Mouse (Mus musculus) hindbrain, embryonic 16.5 days (tissue): ENCODE data around the gene Ranbp3l. TPM values are rescaled to one million over a fixed set of nuclear protein-coding genes. Genes with fewer than 3 reads are reported as not detected.

Experiments
- ATAC-seq: fragments of 200-750 bp; cut with Nextera tagmentation; 2 replicates; pipeline ENCODE4 v1.8.0; 2017; ENCODE audit warnings: moderate TSS enrichment, moderate library complexity
- H3K27ac ChIP-seq: fragments of 300-500 bp; sonication (generic); 2 replicates; pipeline ENCODE4 v1.5.1; 2014; ENCODE audit warnings: low read depth, mild to moderate bottlenecking, control low read depth, low read length, moderate library complexity
- H3K27me3 ChIP-seq: fragments of 300-500 bp; sonication (generic); replicated peaks from 2 replicates; pipeline ENCODE4 v1.6.1; 2014; ENCODE audit warnings: low read length; ENCODE audit not compliant: control insufficient read depth, insufficient read depth
- H3K36me3 ChIP-seq: fragments of 300-500 bp; sonication (generic); 2 replicates; pipeline ENCODE4 v1.6.1; 2014; ENCODE audit warnings: mild to moderate bottlenecking, low read length, moderate library complexity, mixed read lengths; ENCODE audit not compliant: control insufficient read depth, insufficient read depth
- H3K4me1 ChIP-seq: fragments of 300-500 bp; sonication (generic); 2 replicates; pipeline ENCODE4 v1.6.1; 2014; ENCODE audit warnings: low read depth, low read length; ENCODE audit not compliant: control insufficient read depth, insufficient read depth
- H3K4me2 ChIP-seq: fragments of 300-500 bp; sonication (generic); 2 replicates; pipeline ENCODE4 v1.6.1; 2014; ENCODE audit warnings: mild to moderate bottlenecking, low read length, control low read depth, moderate library complexity
- H3K4me3 ChIP-seq: fragments of 300-500 bp; sonication (generic); 2 replicates; pipeline ENCODE4 v1.5.1; 2014; ENCODE audit warnings: mild to moderate bottlenecking, low read length, control low read depth, moderate library complexity
- H3K9ac ChIP-seq: fragments of 300-500 bp; sonication (generic); 2 replicates; pipeline ENCODE4 v1.6.1; 2014; ENCODE audit warnings: low read depth, mild to moderate bottlenecking, control low read depth, low read length, moderate library complexity
- H3K9me3 ChIP-seq: fragments of 300-500 bp; sonication (generic); 2 replicates; pipeline ENCODE4 v1.6.1; 2014; ENCODE audit warnings: mild to moderate bottlenecking, low read length, moderate library complexity; ENCODE audit not compliant: control insufficient read depth
- WGBS: fragments of 180-500 bp; shearing (Covaris S2); extraction: QIAGEN DNeasy Blood & Tissue Kit; methylation state at CpG from one replicate; pipeline ENCODE4 v1.1.7; 2014; 5-methylcytosine and 5-hydroxymethylcytosine counted together
- polyA plus RNA-seq: library from polyadenylated mRNA; unstranded; fragments of >200 nt; fragmentation: Nextera tagmentation; extraction: Ambion mirVana; gene quantifications from 2 replicates; pipeline ENCODE4 v1.2.1, GENCODE M21; 2015

Gene Ranbp3l
- polyA plus RNA-seq, result 12.6 and 15.2 TPM in 2 replicates

GRCm38 (mm10) chr15:8967573-8968228, at the start of gene Ranbp3l:
Gene Ranbp3l (plus strand): TSS chr15:8967949.
- H3K27ac ChIP-seq, result no peak within 1 kb of the TSS
- H3K9me3 ChIP-seq, result no peaks in the 10 kb centered on the region
- H3K27me3 ChIP-seq, result no peaks in the 10 kb centered on the region
- WGBS, result 59% methylated on average over 18 of the region's 18 CpGs
- ATAC-seq, result peak; percentile 90
- peak within 1 kb of the TSS; percentile 23 for H3K4me3 ChIP-seq
- H3K36me3 ChIP-seq, result no peaks in the 10 kb centered on the region
- H3K4me2 ChIP-seq, result peak within 1 kb of the TSS; percentile 48
- H3K9ac ChIP-seq, result peak within 1 kb of the TSS; percentile 25; the same call in 1 of the 2 replicates
- no peaks in the 10 kb centered on the region for H3K4me1 ChIP-seq

DNA sequence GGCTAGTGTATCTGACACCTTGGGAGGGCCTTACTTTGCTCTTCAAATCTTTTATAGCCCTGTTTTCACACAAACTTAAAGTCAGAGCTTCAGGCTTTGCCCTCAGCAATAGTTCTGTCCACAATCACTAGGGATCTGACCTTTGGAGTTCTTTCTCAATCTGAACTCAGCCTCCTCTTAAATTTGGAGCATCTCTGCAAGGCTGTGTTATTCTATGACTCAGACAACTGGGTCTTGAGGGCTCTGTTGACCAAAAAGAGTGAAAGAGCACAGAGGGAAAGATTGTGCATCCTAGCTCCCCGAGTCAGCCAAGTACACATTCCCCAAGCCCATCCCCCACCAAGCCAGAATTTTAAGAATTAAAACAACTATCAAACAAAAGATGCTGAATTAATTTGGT, 37.7 kb upstream of the Ranbp3l start:
- H3K9ac ChIP-seq, result no peak overlapping the region
- no peak overlapping the region for H3K27ac ChIP-seq
- no peaks in the 10 kb centered on the region for H3K36me3 ChIP-seq
- H3K27me3 ChIP-seq, result no peaks in the 10 kb centered on the region
- H3K4me3 ChIP-seq, result no peak overlapping the region
- no peaks in the 10 kb centered on the region for H3K4me1 ChIP-seq
- ATAC-seq, result no peak
- 68% methylated on average over 1 of the region's 1 CpGs for WGBS
- H3K4me2 ChIP-seq, result no peak overlapping the region
- no peaks in the 10 kb centered on the region for H3K9me3 ChIP-seq

GRCm38 (mm10) chr15:8936911-8937310, 30.8 kb upstream of the Ranbp3l start:
- H3K9me3 ChIP-seq, result no peaks in the 10 kb centered on the region
- H3K27me3 ChIP-seq, result no peaks in the 10 kb centered on the region
- H3K4me2 ChIP-seq, result no peak overlapping the region
- H3K9ac ChIP-seq, result no peak overlapping the region
- no peaks in the 10 kb centered on the region for H3K36me3 ChIP-seq
- H3K27ac ChIP-seq, result no peak overlapping the region
- no peak overlapping the region for H3K4me3 ChIP-seq
- 87% methylated on average over 3 of the region's 3 CpGs for WGBS
- H3K4me1 ChIP-seq, result no peaks in the 10 kb centered on the region
- no peak for ATAC-seq

DNA sequence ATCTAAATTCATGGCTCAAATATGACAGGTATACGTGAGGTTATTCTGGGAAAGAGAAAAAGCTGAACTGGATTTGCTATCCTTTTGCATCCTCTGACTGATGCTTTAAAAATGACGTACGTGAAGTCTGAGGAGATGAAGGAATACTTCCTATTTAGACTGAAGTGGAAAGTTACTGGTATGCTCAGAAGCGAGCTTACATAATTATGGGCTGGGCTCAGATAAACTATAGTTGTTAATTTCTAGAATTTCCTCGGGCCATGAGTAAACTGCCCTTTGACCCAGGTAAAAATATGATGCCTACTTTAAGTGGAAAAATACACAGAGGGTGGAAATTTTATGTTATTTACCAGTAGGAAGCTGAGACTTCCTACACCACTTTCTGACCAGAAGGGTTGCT, 26.9 kb upstream of the Ranbp3l start:
- 91% methylated on average over 5 of the region's 5 CpGs for WGBS
- Histone ChIP-seq H3K4me3 (no peak overlapping the region), H3K27ac (no peak overlapping the region), H3K27me3 (no peaks in the 10 kb centered on the region), H3K9ac (no peak overlapping the region), H3K9me3 (no peaks in the 10 kb centered on the region), H3K4me1 (no peaks in the 10 kb centered on the region), H3K36me3 (no peaks in the 10 kb centered on the region), H3K4me2 (no peak overlapping the region)
- no peak for ATAC-seq

DNA sequence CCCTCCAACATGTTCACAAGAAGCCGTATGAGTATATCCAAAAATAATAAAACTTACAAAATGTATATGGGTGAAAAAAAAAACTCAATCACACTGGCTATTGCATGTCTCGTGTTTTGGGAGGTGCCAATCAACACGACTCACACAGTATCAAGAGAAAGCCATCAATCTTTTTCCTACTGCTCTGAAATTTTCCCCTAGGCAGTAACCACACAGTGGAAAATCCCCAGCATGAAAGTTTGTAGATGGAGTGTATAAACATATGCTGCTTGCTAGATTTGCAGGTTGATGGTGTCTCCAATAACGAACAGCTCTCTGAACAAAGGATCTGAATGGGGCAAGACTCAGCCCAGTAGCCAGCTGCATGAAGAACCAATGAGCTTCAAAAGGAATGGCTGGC, 16.9 kb upstream of the Ranbp3l start:
- WGBS, result 77% methylated on average over 4 of the region's 4 CpGs
- H3K4me2 ChIP-seq, result no peak overlapping the region
- H3K27ac ChIP-seq, result no peak overlapping the region
- no peak overlapping the region for H3K9ac ChIP-seq
- no peaks in the 10 kb centered on the region for H3K27me3 ChIP-seq
- no peaks in the 10 kb centered on the region for H3K9me3 ChIP-seq
- no peak overlapping the region for H3K4me3 ChIP-seq
- no peaks in the 10 kb centered on the region for H3K4me1 ChIP-seq
- no peak for ATAC-seq
- H3K36me3 ChIP-seq, result no peaks in the 10 kb centered on the region

DNA sequence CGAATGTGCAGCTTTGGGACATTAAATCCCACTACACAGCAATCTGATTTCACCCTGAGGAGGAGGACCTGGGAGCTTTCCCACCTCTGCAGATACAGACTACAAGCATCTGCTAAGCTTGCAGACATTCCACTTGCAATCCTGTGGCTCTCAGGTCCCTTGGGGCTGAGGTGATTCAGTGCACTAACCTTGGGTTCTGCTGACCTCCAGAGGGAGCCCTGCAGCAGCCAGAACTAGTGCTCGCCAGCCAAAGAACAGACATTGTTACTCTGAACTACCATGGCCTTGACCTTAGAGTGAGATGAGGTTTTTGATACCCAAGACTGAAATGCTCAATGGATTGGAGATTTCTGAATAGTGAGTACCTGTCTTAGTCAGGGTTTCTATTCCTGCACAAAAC, 4.4 kb upstream of the Ranbp3l start:
- no peak for ATAC-seq
- Histone ChIP-seq H3K27me3 (no peaks in the 10 kb centered on the region), H3K36me3 (no peaks in the 10 kb centered on the region)

DNA sequence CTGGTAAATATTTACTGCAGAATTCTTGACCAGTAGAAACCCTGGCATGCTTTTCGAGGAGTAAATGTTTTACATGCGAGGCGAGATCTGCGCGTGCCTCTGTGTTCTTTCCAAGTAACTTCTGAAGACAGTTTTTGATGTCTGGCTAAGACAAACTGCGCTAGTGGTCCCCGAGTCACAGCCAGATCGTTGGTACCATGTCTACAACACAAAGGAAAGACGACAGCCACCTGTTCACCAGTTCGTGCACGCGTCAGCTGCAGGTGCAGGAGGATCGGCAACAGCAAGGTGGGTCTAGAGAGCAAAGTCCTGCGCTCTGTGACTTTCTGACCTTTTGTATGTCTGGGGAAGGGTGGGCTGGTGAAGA, 463 bp downstream of the Ranbp3l start:
- Histone ChIP-seq H3K9me3 (no peaks in the 10 kb centered on the region), H3K36me3 (no peaks in the 10 kb centered on the region), H3K4me1 (no peaks in the 10 kb centered on the region), H3K27me3 (no peaks in the 10 kb centered on the region), H3K4me3 (no peak overlapping the region), H3K4me2 (peak overlapping the region; percentile 48), H3K27ac (no peak overlapping the region), H3K9ac (no peak overlapping the region)
- 79% methylated on average over 14 of the region's 14 CpGs for WGBS
- no peak for ATAC-seq

More for the DNA sequence above, 4.4 kb upstream of the Ranbp3l start:
- no peak overlapping the region for H3K4me3 ChIP-seq
- H3K4me1 ChIP-seq, result no peaks in the 10 kb centered on the region
- no peak overlapping the region for H3K9ac ChIP-seq
- H3K27ac ChIP-seq, result no peak overlapping the region
- 65% methylated on average over 2 of the region's 2 CpGs for WGBS
- no peaks in the 10 kb centered on the region for H3K9me3 ChIP-seq
- H3K4me2 ChIP-seq, result no peak overlapping the region

- Histone ChIP-seq H3K4me3 (no peak overlapping the region), H3K4me2 (no peak overlapping the region), H3K27ac (no peak overlapping the region), H3K27me3 (no peaks in the 10 kb centered on the region), H3K9me3 (no peaks in the 10 kb centered on the region), H3K36me3 (no peaks in the 10 kb centered on the region), H3K4me1 (no peaks in the 10 kb centered on the region), H3K9ac (no peak overlapping the region)
- no peak for ATAC-seq
- WGBS, result 89% methylated on average over 10 of the region's 10 CpGs
These were observed 1.4 kb downstream of the Ranbp3l start for GRCm38 (mm10) chr15:8969061-8969635.

- Histone ChIP-seq H3K9me3 (no peaks in the 10 kb centered on the region), H3K27ac (no peak overlapping the region), H3K4me1 (no peaks in the 10 kb centered on the region), H3K4me3 (no peak overlapping the region), H3K4me2 (no peak overlapping the region), H3K9ac (no peak overlapping the region), H3K27me3 (no peaks in the 10 kb centered on the region), H3K36me3 (no peaks in the 10 kb centered on the region)
- WGBS, result 94% methylated on average over 6 of the region's 6 CpGs
- no peak for ATAC-seq
These were observed 23.5 kb downstream of the Ranbp3l start for GRCm38 (mm10) chr15:8991211-8991610.
